Mouse (Mus musculus) forebrain, embryonic 11.5 days (tissue): Measurements from ENCODE around the gene Kmt2c. TPM values are rescaled to one million over a fixed set of nuclear protein-coding genes. Genes with fewer than 3 reads are reported as not detected.

Experiments
- polyA plus RNA-seq: library from polyadenylated mRNA; unstranded; fragments of >200 nt; fragmentation: Nextera tagmentation; extraction: Ambion mirVana; gene quantifications from 2 replicates; pipeline ENCODE4 v1.2.1, GENCODE M21; 2014

The Kmt2c gene
- polyA plus RNA-seq, 1 experiment from 2014 or later, result 24.6 TPM

Other genes starting within 250 kb of the Kmt2c start
- not detected in 2 replicates for gene Cct8l1, start 17.3 kb upstream of the Kmt2c start, polyA plus RNA-seq
- 14.9 and 19.8 TPM in 2 replicates for gene Xrcc2, start 207.0 kb upstream of the Kmt2c start, polyA plus RNA-seq